Comparison of ENCODE assay signal across 1 mouse cellular context in genomic region chr7:68278908-68279307, GRCm38 (mm10).
A peak's percentile ranks its signal among the peaks of the same experiment; 100 is the strongest.
TF ChIP-seq lines count a peak whose summit lies in the region.

No protein-coding gene starts in this region.

TF ChIP-seq in CH12.LX, 34 proteins besides CTCF, POLR2A, EP300 and RAD21 (continued from another document):
- TF ChIP-seq GABPA (IDR thresholded peaks at IDR 0.05; ENCODE audit: insufficient replicate concordance, low read depth, low read length) (no peak), TCF12 (IDR thresholded peaks at IDR 0.05; ENCODE audit: low read depth, low read length) (0 out of 2 replicates have a peak, but pooled peaks have one; percentile 14), CHD1 (IDR thresholded peaks at IDR 0.05; ENCODE audit: low read depth, low read length) (0 out of 2 replicates have a peak, but pooled peaks have one; percentile 3), TBP (conservative IDR thresholded peaks at IDR 0.05; ENCODE audit: low read depth, low read length) (no peak), IRF4 (IDR thresholded peaks at IDR 0.05; ENCODE audit: low read depth, low read length) (peak; percentile 40; the same call in 1 of the 2 replicates), RCOR1 (conservative IDR thresholded peaks at IDR 0.05; ENCODE audit: low read depth, low read length) (no peak), MAZ (IDR thresholded peaks at IDR 0.05; ENCODE audit: low read depth, low read length) (no peak), KAT2A (IDR thresholded peaks at IDR 0.05; ENCODE audit: insufficient replicate concordance, low read length) (no peak)
